Mouse (Mus musculus): Measurements from ENCODE around the gene Vmn2r-ps130.
"Not testable (repeated sequence)": the region's sequence is repeated elsewhere in the genome, so short reads cannot be mapped to it uniquely, and the experiment has no call there.

The Vmn2r-ps130 gene

GRCm38 (mm10) chr17:23060866-23061265, at the start of gene Vmn2r-ps130:
TSS of gene Vmn2r-ps130 (plus strand) at chr17:23061166.
- not testable (repeated sequence) for DNase-seq (ENCODE audit: low spot score)

Data from c-Kit-positive CD71-positive TER-119-positive erythroid progenitor cells, embryonic 14.5 days (primary cell).